ENCODE assay signal across 8 mouse cellular contexts in genomic region chr8:122566766-122567165, GRCm38 (mm10). TPM values are rescaled to one million over a fixed set of nuclear protein-coding genes. Genes with fewer than 3 reads are reported as not detected.
DNase-seq lines count a peak whose midpoint lies in the region; ATAC-seq and TF ChIP-seq lines count a peak whose summit lies in the region.

No protein-coding gene starts in this region.

- peaks cover 6% of the 10 kb centered on the region for H3K4me1 ChIP-seq in ES-Bruce4 (ENCODE audit: control insufficient read depth, insufficient read depth, low read length)
- peaks cover 5% of the 10 kb centered on the region; the same call in 1 of the 2 replicates for H3K4me1 ChIP-seq in embryonic facial prominence, embryonic 11.5 days (ENCODE audit: control insufficient read depth, insufficient read depth, low read length)
- peaks cover 28% of the 10 kb centered on the region for H3K4me1 ChIP-seq in hindbrain, embryonic 13.5 days (replicated peaks)
- H3K4me1 ChIP-seq in midbrain, embryonic 15.5 days: peaks cover 23% of the 10 kb centered on the region

- H3K4me2 ChIP-seq in embryonic facial prominence, embryonic 11.5 days (ENCODE audit: low read depth, low read length): peak overlapping the region; percentile 87
- H3K4me2 ChIP-seq in hindbrain, embryonic 13.5 days: peak overlapping the region; percentile 95
- peak overlapping the region; percentile 86 for H3K4me2 ChIP-seq in midbrain, embryonic 15.5 days

- DNase-seq in heart, adult 18-20 months: peak; percentile 51 to 58
- no peak for DNase-seq in heart, postnatal 14 days
- DNase-seq in embryonic facial prominence, embryonic 11.5 days (ENCODE audit: low spot score): no peak
- no peak for DNase-seq in left cerebral cortex, adult 9 months (ENCODE audit: low spot score in 2 of 2)
- DNase-seq in B cell, adult 2 months: no peak

- no peak for TF ChIP-seq EP300 in ES-Bruce4 (IDR thresholded peaks at IDR 0.05; ENCODE audit: insufficient read depth, low read depth, low read length)

- TF ChIP-seq POLR2A in ES-Bruce4 (IDR thresholded peaks at IDR 0.05; ENCODE audit: insufficient read depth, low read length): no peak

- WGBS in embryonic facial prominence, embryonic 11.5 days: 42% methylated on average over 6 of the region's 6 CpGs
- WGBS in hindbrain, embryonic 13.5 days: 39% methylated on average over 6 of the region's 6 CpGs
- WGBS in midbrain, embryonic 15.5 days: 19% methylated on average over 6 of the region's 6 CpGs

- no peaks in the 10 kb centered on the region for H3K27me3 ChIP-seq in ES-Bruce4 (ENCODE audit: control insufficient read depth, insufficient read depth, low read length, poor library complexity, severe bottlenecking)
- H3K27me3 ChIP-seq in embryonic facial prominence, embryonic 11.5 days (ENCODE audit: control insufficient read depth, insufficient read depth, low read length): no peaks in the 10 kb centered on the region
- H3K27me3 ChIP-seq in hindbrain, embryonic 13.5 days: no peaks in the 10 kb centered on the region
- no peaks in the 10 kb centered on the region for H3K27me3 ChIP-seq in midbrain, embryonic 15.5 days (replicated peaks)

- peak overlapping the region; percentile 77 for H3K4me3 ChIP-seq in ES-Bruce4 (ENCODE audit: low read depth, low read length)
- H3K4me3 ChIP-seq in embryonic facial prominence, embryonic 11.5 days (ENCODE audit: low read depth, low read length): peak overlapping the region; percentile 85
- peak overlapping the region; percentile 75 for H3K4me3 ChIP-seq in hindbrain, embryonic 13.5 days
- H3K4me3 ChIP-seq in midbrain, embryonic 15.5 days: peak overlapping the region; percentile 69

- no peak for ATAC-seq in embryonic facial prominence, embryonic 11.5 days (replicated peaks; ENCODE audit: insufficient number of reproducible peaks, low FRiP score, low TSS enrichment, low read depth)
- no peak for ATAC-seq in hindbrain, embryonic 13.5 days (ENCODE audit: low FRiP score)
- ATAC-seq in midbrain, embryonic 15.5 days (replicated peaks): 0 out of 2 replicates have a peak, but pooled peaks have one; percentile 0

- peak overlapping the region; percentile 86 for H3K27ac ChIP-seq in ES-Bruce4 (ENCODE audit: insufficient read depth, low read length)
- H3K27ac ChIP-seq in embryonic facial prominence, embryonic 11.5 days (replicated peaks; ENCODE audit: low read depth, low read length): peak overlapping the region; percentile 92; the same call in 1 of the 2 replicates
- peak overlapping the region; percentile 92 for H3K27ac ChIP-seq in hindbrain, embryonic 13.5 days
- peak overlapping the region; percentile 87 for H3K27ac ChIP-seq in midbrain, embryonic 15.5 days

- no peaks in the 10 kb centered on the region for H3K9me3 ChIP-seq in ES-Bruce4 (replicated peaks; ENCODE audit: control insufficient read depth, insufficient read depth, low read length, poor library complexity, severe bottlenecking)
- no peaks in the 10 kb centered on the region for H3K9me3 ChIP-seq in embryonic facial prominence, embryonic 11.5 days (replicated peaks; ENCODE audit: control insufficient read depth, low read length)
- H3K9me3 ChIP-seq in hindbrain, embryonic 13.5 days: no peaks in the 10 kb centered on the region
- no peaks in the 10 kb centered on the region for H3K9me3 ChIP-seq in midbrain, embryonic 15.5 days

- H3K9ac ChIP-seq in ES-Bruce4 (ENCODE audit: low read depth, poor library complexity, severe bottlenecking): peak overlapping the region; percentile 98
- peak overlapping the region; percentile 97 for H3K9ac ChIP-seq in embryonic facial prominence, embryonic 11.5 days (replicated peaks; ENCODE audit: low read length)
- H3K9ac ChIP-seq in hindbrain, embryonic 13.5 days: peak overlapping the region; percentile 85
- peak overlapping the region; percentile 63 for H3K9ac ChIP-seq in midbrain, embryonic 15.5 days

- peaks cover 30% of the 10 kb centered on the region for H3K36me3 ChIP-seq in ES-Bruce4 (ENCODE audit: control insufficient read depth, insufficient read depth, low read length, poor library complexity, severe bottlenecking)
- peaks cover 12% of the 10 kb centered on the region for H3K36me3 ChIP-seq in embryonic facial prominence, embryonic 11.5 days (replicated peaks; ENCODE audit: control insufficient read depth, insufficient read depth, low read depth, low read length)
- H3K36me3 ChIP-seq in hindbrain, embryonic 13.5 days: peaks cover 20% of the 10 kb centered on the region
- H3K36me3 ChIP-seq in midbrain, embryonic 15.5 days (replicated peaks): no peaks in the 10 kb centered on the region

- TF ChIP-seq CTCF in ES-Bruce4 (IDR thresholded peaks at IDR 0.05; ENCODE audit: low read depth, low read length): no peak

- intact Hi-C loops in heart, postnatal 14 days (cut with DNase I): no loop called here

RNA-seq across cellular contexts. Expression of gene Cdt1, which starts 1.0 kb away (rescaled TPM):
- total RNA-seq in heart, adult 18-20 months (2021): 1 to 10 TPM; 2.5 to 2.8 TPM
- 1 to 10 TPM; 3.6 to 4.6 TPM for total RNA-seq in heart, postnatal 14 days (2021)
- polyA plus RNA-seq in ES-Bruce4 (2011; ENCODE audit: insufficient read depth, insufficient read length, low read depth, missing spikeins): 63.7 and 68.6 TPM in 2 replicates
- 31.6 and 32.1 TPM in 2 replicates for polyA plus RNA-seq in embryonic facial prominence, embryonic 11.5 days (2014; fragmentation: Nextera tagmentation; extraction: Ambion mirVana)
- 9.9 and 10.4 TPM in 2 replicates for polyA plus RNA-seq in hindbrain, embryonic 13.5 days (2015; fragmentation: Nextera tagmentation; extraction: Ambion mirVana)
- polyA plus RNA-seq in midbrain, embryonic 15.5 days (2015; fragmentation: Nextera tagmentation; extraction: Ambion mirVana): 7.0 and 8.2 TPM in 2 replicates

RNA-seq across cellular contexts. Expression of gene Aprt, which starts 9.9 kb away (rescaled TPM):
- total RNA-seq in heart, adult 18-20 months (2021): 10 to 100 TPM; 40.8 to 42.7 TPM
- total RNA-seq in heart, postnatal 14 days (2021): 10 to 100 TPM; 32.7 to 34.5 TPM
- 325 and 344 TPM in 2 replicates for polyA plus RNA-seq in ES-Bruce4 (2011; ENCODE audit: insufficient read depth, insufficient read length, low read depth, missing spikeins)
- 246 and 268 TPM in 2 replicates for polyA plus RNA-seq in embryonic facial prominence, embryonic 11.5 days (2014; fragmentation: Nextera tagmentation; extraction: Ambion mirVana)
- polyA plus RNA-seq in hindbrain, embryonic 13.5 days (2015; fragmentation: Nextera tagmentation; extraction: Ambion mirVana): 153 and 157 TPM in 2 replicates
- polyA plus RNA-seq in midbrain, embryonic 15.5 days (2015; fragmentation: Nextera tagmentation; extraction: Ambion mirVana): 166 and 173 TPM in 2 replicates

RNA-seq across cellular contexts. Expression of gene Piezo1, which starts 15.6 kb away (rescaled TPM):
- 10 to 100 TPM; 11.4 to 13.3 TPM for total RNA-seq in heart, adult 18-20 months (2021)
- 10 to 100 TPM; 27.2 to 30.2 TPM for total RNA-seq in heart, postnatal 14 days (2021)
- 59.4 and 61.6 TPM in 2 replicates for polyA plus RNA-seq in ES-Bruce4 (2011; ENCODE audit: insufficient read depth, insufficient read length, low read depth, missing spikeins)
- 3.4 and 5.9 TPM in 2 replicates for polyA plus RNA-seq in embryonic facial prominence, embryonic 11.5 days (2014; fragmentation: Nextera tagmentation; extraction: Ambion mirVana)
- 2.5 and 3.2 TPM in 2 replicates for polyA plus RNA-seq in hindbrain, embryonic 13.5 days (2015; fragmentation: Nextera tagmentation; extraction: Ambion mirVana)
- 2.7 and 3.3 TPM in 2 replicates for polyA plus RNA-seq in midbrain, embryonic 15.5 days (2015; fragmentation: Nextera tagmentation; extraction: Ambion mirVana)

RNA-seq across cellular contexts. Expression of gene Galns, which starts 44.5 kb away (rescaled TPM):
- total RNA-seq in heart, adult 18-20 months (2021): 1 to 10 TPM; 3.6 to 4.0 TPM
- total RNA-seq in heart, postnatal 14 days (2021): 1 to 10 TPM; 3.5 to 4.1 TPM
- 11.9 and 12.8 TPM in 2 replicates for polyA plus RNA-seq in ES-Bruce4 (2011; ENCODE audit: insufficient read depth, insufficient read length, low read depth, missing spikeins)
- 4.3 and 6.6 TPM in 2 replicates for polyA plus RNA-seq in embryonic facial prominence, embryonic 11.5 days (2014; fragmentation: Nextera tagmentation; extraction: Ambion mirVana)
- polyA plus RNA-seq in hindbrain, embryonic 13.5 days (2015; fragmentation: Nextera tagmentation; extraction: Ambion mirVana): 5.4 and 6.1 TPM in 2 replicates
- polyA plus RNA-seq in midbrain, embryonic 15.5 days (2015; fragmentation: Nextera tagmentation; extraction: Ambion mirVana): 7.2 and 9.0 TPM in 2 replicates

RNA-seq across cellular contexts. Expression of gene Trappc2l, which starts 44.7 kb away (rescaled TPM):
- 10 to 100 TPM; 62.0 to 69.1 TPM for total RNA-seq in heart, adult 18-20 months (2021)
- total RNA-seq in heart, postnatal 14 days (2021): 10 to 100 TPM; 45.9 to 57.2 TPM
- polyA plus RNA-seq in ES-Bruce4 (2011; ENCODE audit: insufficient read depth, insufficient read length, low read depth, missing spikeins): 19.3 and 30.5 TPM in 2 replicates
- 38.1 and 43.6 TPM in 2 replicates for polyA plus RNA-seq in embryonic facial prominence, embryonic 11.5 days (2014; fragmentation: Nextera tagmentation; extraction: Ambion mirVana)
- polyA plus RNA-seq in hindbrain, embryonic 13.5 days (2015; fragmentation: Nextera tagmentation; extraction: Ambion mirVana): 98.9 and 101 TPM in 2 replicates
- 120 and 126 TPM in 2 replicates for polyA plus RNA-seq in midbrain, embryonic 15.5 days (2015; fragmentation: Nextera tagmentation; extraction: Ambion mirVana)

Comparison
In these comparisons a context has a peak if more than half of its experiments do, and no peak if none do; other contexts are left out.
1. DNase-seq: peak in heart, adult 18-20 months (2 of 2); none in heart, postnatal 14 days (0 of 2), embryonic facial prominence, embryonic 11.5 days (single experiment), left cerebral cortex, adult 9 months (0 of 2) and B cell, adult 2 months (0 of 2).
2. Peak in every context shown above with its lines, with median percentiles within 50 percentile points of each other: H3K27ac ChIP-seq, H3K4me3 ChIP-seq, H3K9ac ChIP-seq and H3K4me2 ChIP-seq.